Mouse (Mus musculus) effector memory CD4-positive, alpha-beta T cell, adult 7 months (primary cell): Measurements from ENCODE around the gene Dock1. TPM values are rescaled to one million over a fixed set of nuclear protein-coding genes. Genes with fewer than 3 reads are reported as not detected.

Experiments
- polyA plus RNA-seq: library from polyadenylated mRNA; unstranded; fragments of 100-300 nt; shearing (Covaris generic); gene quantifications from one replicate; pipeline ENCODE4 v1.2.1, GENCODE M21; 2017

Dock1 gene
- 0.09 TPM for polyA plus RNA-seq

GRCm38 (mm10) chr7:134670312-134671002, at the start of gene Dock1:
Gene Dock1 (plus strand): TSS chr7:134670654.

GRCm38 (mm10) chr7:134937927-134938609, 267.6 kb downstream of the Dock1 start, which contains the start of gene Fam196a:
Gene Fam196a (minus strand): TSS chr7:134938430.

